Mouse (Mus musculus): ENCODE results near the gene Cd3eap. TPM values are rescaled to one million over a fixed set of nuclear protein-coding genes. Genes with fewer than 3 reads are reported as not detected.

Cd3eap gene
- polyA plus RNA-seq, 1 experiment from 2014 or later = 29.9 TPM

DNA sequence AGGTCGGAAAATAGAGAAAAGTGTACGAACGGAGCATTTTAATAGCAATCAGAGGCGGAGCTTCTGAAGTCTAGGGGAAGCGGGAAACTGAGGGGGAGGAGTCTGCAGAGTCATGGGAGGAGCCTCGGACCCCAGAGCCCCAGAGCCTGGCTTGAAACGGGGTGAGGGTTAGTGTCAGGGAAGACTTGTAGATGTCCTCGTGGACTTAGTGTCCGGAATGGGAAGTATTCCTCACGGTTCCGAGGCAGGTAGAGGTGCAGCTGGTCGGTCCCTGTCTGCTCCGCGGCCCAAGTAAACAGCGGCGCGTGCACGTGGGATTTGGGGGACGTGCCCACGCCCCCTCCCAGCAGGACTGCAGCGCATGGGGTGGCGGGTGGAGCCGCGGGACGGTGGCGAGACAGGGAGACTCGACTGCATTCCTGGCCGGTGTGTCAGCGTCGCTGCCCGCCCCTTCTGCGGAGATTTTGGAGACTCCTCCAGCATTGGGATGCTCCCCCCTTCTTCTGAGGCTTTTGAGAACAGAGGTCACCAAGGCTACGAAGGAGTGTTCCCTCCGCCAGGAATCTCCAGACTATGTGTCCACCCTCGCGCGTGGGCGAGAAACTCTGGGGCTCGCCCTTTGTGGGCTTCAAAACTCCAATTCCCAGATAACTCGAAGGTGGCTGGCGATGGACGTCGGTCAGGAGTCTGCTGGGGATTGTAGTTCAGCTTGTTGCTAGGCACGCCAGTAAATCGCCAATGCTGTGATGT lies 784 bp upstream of the Cd3eap start:
- Histone ChIP-seq H3K36me3 (peaks cover 27% of the 10 kb centered on the region), H3K27me3 (peaks cover 10% of the 10 kb centered on the region), H3K27ac (peak overlapping the region; percentile 52; the same call in 1 of the 2 replicates), H3K4me1 (peaks cover 35% of the 10 kb centered on the region), H3K4me3 (peak overlapping the region; percentile 71), H3K9me3 (no peaks in the 10 kb centered on the region), H3K4me2 (replicated peaks) (peak overlapping the region; percentile 97), H3K9ac (peak overlapping the region; percentile 74)
- peak; percentile 67 for ATAC-seq (ENCODE audit: low FRiP score, low read depth)
- under 1% methylated on average over 45 of the region's 45 CpGs for WGBS

DNA sequence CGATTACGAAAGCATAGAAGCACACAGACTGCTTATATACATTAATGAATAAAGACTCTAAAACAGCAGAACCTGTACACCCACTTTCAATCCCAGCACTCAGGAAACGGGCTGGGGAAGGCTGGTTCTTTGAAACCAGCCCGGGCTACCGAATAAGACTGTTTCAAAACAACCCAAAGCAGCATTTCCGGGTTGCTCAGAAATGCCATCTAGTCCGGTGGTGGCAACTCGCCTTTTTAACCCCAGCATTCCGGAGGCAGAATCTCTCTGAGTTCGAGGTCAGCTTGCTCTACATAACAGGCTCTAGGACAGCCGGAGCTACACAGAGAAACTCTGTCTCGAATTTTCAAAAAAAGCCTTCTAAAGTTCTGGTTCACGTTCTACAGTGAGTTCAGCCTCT lies 649 bp downstream of the Cd3eap start:
- no peak for ATAC-seq (ENCODE audit: low FRiP score, low read depth)
- peaks cover 40% of the 10 kb centered on the region for H3K36me3 ChIP-seq
- H3K9me3 ChIP-seq = no peaks in the 10 kb centered on the region
- no peak overlapping the region for H3K27ac ChIP-seq
- H3K4me1 ChIP-seq = peaks cover 35% of the 10 kb centered on the region
- WGBS = 20% methylated on average over 13 of the region's 13 CpGs
- peak overlapping the region; percentile 74 for H3K9ac ChIP-seq
- H3K4me3 ChIP-seq = peak overlapping the region; percentile 71
- peak overlapping the region; percentile 97 for H3K4me2 ChIP-seq (replicated peaks)
- H3K27me3 ChIP-seq = peaks cover 10% of the 10 kb centered on the region

DNA sequence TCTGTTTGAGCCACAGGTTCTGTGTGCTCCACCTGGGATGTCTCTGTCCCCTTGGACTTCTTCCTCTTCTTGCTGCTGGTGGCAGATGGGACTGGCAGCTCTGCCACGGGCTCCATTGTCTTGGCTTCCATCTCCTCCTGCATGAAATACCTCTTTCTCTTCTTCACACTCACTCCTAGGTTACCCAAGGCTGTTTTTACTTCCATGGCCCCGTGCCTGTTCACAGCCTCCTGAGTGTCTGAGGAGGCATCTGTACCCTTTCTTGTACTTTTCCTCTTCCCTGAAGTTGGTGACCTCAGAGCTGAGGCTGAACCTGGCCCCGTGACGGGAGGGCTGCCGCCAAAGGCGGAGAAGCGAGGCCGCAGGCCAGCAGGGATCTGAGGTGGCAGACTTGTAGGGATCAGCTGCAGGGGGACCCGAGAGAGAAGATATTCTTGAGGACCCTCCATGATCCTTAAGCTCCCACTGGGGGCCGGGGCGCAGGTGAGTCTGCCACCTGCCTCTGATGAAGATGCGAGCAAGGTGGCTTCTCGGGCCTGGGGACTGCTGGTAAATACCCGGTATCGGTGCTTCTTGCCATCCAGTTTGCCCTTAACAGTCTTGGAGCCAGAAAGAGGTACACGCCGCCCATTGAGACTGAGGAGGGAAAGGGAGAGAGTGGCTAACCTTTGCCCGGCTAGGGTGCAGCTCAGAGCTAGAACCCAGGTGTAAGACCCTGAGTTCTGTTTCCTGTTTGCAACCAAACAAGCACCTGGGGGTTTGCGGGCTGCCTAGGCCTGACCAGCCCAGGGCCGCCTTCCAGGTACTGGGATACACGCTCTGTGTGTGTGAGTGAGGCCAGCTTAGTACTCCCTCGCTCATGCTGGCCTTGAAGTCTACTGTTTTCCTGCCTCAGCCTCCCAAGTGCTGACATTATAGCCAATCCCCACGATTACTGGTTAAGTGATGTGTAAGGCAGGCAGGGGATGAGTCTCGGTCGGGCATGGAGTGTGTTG lies 1.6 kb downstream of the Cd3eap start:
- ATAC-seq (ENCODE audit: low FRiP score, low read depth) = no peak
- WGBS = 90% methylated on average over 25 of the region's 25 CpGs
- H3K9ac ChIP-seq = peak overlapping the region; percentile 74

DNA sequence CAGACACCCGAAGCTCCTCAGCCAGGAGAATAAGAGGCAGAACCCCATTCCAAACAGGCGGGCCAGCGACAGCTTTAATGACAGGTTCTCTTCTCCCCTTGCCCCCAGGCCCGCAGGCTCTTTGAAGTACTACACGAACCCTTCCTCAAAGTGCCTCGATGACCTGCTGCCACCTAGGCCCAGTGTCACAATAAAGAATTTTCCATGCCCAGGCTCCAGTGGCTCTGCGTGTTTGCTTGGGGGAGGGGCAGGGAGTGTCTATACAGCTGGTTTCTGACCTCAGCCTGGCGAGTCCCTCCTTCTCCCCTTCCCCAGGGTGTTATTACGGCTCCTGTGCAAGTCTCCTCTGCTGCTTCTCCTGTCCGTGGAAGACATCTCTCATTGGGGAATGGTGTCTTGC lies 3.0 kb downstream of the Cd3eap start:
- Histone ChIP-seq H3K4me3 (no peak overlapping the region), H3K27ac (no peak overlapping the region), H3K4me2 (replicated peaks) (no peak overlapping the region), H3K27me3 (no peaks in the 10 kb centered on the region), H3K9ac (no peak overlapping the region), H3K36me3 (peaks cover 64% of the 10 kb centered on the region), H3K9me3 (no peaks in the 10 kb centered on the region), H3K4me1 (peaks cover 21% of the 10 kb centered on the region)
- WGBS = 65% methylated on average over 10 of the region's 10 CpGs
- ATAC-seq (ENCODE audit: low FRiP score, low read depth) = no peak

More for the DNA sequence above, 1.6 kb downstream of the Cd3eap start:
- H3K27me3 ChIP-seq = peaks cover 8% of the 10 kb centered on the region
- H3K4me2 ChIP-seq (replicated peaks) = peak overlapping the region; percentile 97
- H3K4me3 ChIP-seq = peak overlapping the region; percentile 71
- no peak overlapping the region for H3K27ac ChIP-seq
- no peaks in the 10 kb centered on the region for H3K9me3 ChIP-seq
- H3K4me1 ChIP-seq = peaks cover 35% of the 10 kb centered on the region
- H3K36me3 ChIP-seq = peaks cover 50% of the 10 kb centered on the region

DNA sequence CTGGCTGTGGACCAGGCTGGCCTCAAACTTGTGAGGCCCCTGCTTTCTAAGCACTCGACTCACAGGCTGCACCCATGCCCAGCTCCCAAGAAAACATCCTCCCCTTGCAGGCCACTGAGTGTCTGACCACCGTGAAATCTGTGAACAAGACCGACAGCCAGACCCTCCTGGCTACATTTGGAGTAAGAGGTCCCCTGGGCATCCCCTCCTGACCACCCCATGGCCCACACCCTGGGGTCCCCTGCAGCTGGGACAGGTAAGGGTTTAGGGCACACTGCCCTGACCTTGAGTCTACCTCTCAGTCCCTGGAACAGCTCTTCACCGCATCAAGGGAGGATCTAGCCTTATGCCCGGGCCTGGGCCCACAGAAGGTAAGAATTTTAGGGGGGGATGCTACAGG lies 4.3 kb downstream of the Cd3eap start:
- no peak overlapping the region for H3K4me2 ChIP-seq (replicated peaks)
- no peak overlapping the region for H3K9ac ChIP-seq
- H3K36me3 ChIP-seq = peaks cover 74% of the 10 kb centered on the region
- no peak for ATAC-seq (ENCODE audit: low FRiP score, low read depth)
- no peaks in the 10 kb centered on the region for H3K27me3 ChIP-seq
- no peaks in the 10 kb centered on the region for H3K9me3 ChIP-seq
- 88% methylated on average over 5 of the region's 5 CpGs for WGBS
- no peak overlapping the region for H3K4me3 ChIP-seq
- H3K4me1 ChIP-seq = peaks cover 11% of the 10 kb centered on the region
- no peak overlapping the region for H3K27ac ChIP-seq

DNA sequence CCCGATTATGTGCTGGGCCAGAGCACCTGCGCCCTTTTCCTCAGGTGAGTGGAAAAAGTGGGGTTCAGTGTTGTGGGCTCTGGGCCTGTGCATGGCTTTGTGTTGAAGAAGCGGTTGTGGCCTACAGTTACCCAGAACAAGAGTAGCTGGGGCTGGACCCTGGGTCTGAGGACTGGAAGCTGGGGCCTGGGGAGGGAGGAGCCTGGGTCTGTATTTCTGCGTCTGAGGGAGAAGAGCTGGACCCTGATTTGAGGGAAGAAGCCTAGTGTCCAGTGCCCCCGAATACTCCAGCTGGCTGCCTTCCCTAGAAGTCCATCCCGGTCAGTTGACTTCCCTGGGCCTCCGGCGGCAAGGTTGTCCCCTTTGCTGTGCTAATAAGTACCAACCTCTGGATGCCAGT lies 9.1 kb downstream of the Cd3eap start:
- no peak overlapping the region for H3K4me3 ChIP-seq
- H3K27me3 ChIP-seq = no peaks in the 10 kb centered on the region
- no peaks in the 10 kb centered on the region for H3K9me3 ChIP-seq
- no peak overlapping the region for H3K9ac ChIP-seq
- H3K36me3 ChIP-seq = peaks cover 75% of the 10 kb centered on the region
- peaks cover 10% of the 10 kb centered on the region for H3K4me1 ChIP-seq
- no peak overlapping the region for H3K27ac ChIP-seq
- H3K4me2 ChIP-seq (replicated peaks) = no peak overlapping the region
- no peak for ATAC-seq (ENCODE audit: low FRiP score, low read depth)
- WGBS = 95% methylated on average over 8 of the region's 8 CpGs

DNA sequence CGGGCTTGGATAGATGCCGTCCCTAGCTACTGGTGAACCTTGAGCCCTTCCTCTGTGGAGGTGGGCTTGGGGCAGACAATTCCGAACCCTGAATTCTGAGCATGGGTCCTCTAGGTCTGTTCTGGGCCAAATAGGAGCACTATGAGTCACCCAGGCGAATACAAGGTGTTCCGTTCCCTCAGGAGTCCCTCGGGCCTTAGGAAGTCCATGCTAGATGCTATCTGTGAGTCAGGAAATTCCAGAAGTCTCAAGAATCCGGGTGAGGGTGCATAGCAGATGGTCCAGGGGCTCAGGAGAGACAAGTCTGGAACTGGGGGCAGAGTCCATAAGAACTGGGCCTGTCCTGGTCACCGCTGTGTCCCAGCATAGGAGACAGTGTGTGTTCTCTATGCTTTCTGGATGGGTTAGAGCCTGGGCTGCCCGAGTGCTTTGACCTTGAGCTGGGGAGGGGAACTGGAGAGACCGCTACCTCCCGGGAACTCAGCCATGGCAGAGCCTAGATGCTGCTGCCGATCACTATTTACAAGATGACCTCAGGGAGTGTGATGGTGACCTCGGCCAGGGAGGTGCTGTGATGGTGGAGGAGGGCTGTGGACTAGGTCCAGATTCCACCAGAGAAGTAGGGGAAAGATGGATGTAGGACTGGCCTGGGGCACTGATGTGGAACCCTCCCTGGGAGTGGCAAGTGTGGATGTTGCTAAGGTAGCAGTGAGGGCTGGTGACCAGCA lies 9.9 kb downstream of the Cd3eap start:
- H3K27ac ChIP-seq = no peak overlapping the region
- H3K9ac ChIP-seq = no peak overlapping the region
- peaks cover 66% of the 10 kb centered on the region for H3K36me3 ChIP-seq
- H3K9me3 ChIP-seq = no peaks in the 10 kb centered on the region
- H3K4me2 ChIP-seq (replicated peaks) = no peak overlapping the region
- H3K27me3 ChIP-seq = no peaks in the 10 kb centered on the region
- H3K4me1 ChIP-seq = peaks cover 13% of the 10 kb centered on the region
- WGBS = 88% methylated on average over 13 of the region's 13 CpGs
- ATAC-seq (ENCODE audit: low FRiP score, low read depth) = no peak
- no peak overlapping the region for H3K4me3 ChIP-seq

DNA sequence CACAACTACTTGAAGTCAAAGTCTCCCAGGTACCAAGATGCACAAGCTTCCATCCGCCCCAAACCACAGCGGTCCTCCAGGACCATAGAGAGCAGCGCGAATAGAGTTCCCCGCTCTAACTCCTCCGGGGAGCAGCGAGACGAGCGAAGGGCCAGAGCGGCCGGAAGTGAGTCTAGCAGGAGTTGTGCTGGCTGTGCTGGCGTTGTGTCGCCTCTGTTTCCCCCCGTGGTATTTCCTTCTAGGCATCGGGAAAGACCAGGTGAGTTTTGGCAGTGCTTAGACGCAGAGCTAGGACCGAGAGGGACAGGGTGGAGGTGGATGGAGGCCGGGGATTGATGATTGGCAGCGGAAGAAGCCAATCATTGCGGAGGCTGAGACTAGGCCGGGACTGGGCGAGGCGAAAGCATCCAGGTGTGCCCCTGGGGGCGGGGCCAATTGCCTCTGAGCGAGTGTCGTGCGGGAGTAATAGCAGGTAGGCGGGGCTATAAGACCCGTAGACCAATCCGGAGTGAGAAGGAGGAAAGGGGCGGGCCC lies 14.3 kb downstream of the Cd3eap start:
- peaks cover 20% of the 10 kb centered on the region for H3K27me3 ChIP-seq
- H3K4me2 ChIP-seq (replicated peaks) = peak overlapping the region; percentile 89
- peaks cover 26% of the 10 kb centered on the region for H3K36me3 ChIP-seq
- ATAC-seq (ENCODE audit: low FRiP score, low read depth) = peak; percentile 95
- H3K9ac ChIP-seq = peak overlapping the region; percentile 77
- H3K4me3 ChIP-seq = peak overlapping the region; percentile 64
- H3K27ac ChIP-seq = peak overlapping the region; percentile 89
- peaks cover 39% of the 10 kb centered on the region for H3K4me1 ChIP-seq
- WGBS = under 1% methylated on average over 31 of the region's 31 CpGs
- H3K9me3 ChIP-seq = no peaks in the 10 kb centered on the region

DNA sequence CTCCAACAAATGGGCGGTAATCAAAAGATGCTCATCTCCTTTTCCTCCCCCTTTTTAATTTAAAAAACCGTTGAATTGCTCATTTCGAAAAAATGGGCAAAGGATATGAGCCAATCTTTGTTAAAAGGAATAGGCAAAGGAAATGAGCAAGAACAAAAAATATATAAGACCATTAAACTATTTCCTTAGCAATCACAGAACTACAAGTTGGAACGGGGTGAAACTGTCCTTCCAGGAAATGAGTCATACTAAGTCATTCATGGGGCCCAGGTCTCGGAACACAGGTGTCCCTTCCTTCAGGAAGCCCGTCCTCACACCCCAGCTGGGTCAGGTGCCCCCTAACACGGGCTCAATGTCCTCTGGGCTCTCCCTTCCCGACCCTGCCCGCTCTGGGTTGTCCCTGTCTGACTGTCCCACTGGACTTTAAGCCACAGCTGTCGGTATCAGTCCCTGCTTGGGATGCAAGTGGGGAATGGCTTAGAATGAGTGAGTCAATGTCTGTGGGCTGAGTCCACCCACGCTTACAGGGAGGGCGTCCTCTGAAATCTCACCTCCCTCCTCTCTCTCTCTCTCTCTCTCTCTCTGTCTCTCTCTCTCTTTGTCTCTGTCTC lies 14.9 kb downstream of the Cd3eap start, which contains the start of gene Ercc1:
Ercc1 (plus strand) TSS at position 542 of the 611 bp plus-strand sequence.
- H3K27me3 ChIP-seq = peaks cover 20% of the 10 kb centered on the region
- no peaks in the 10 kb centered on the region for H3K9me3 ChIP-seq
- H3K27ac ChIP-seq = peak within 1 kb of the TSS; percentile 89
- H3K4me3 ChIP-seq = peak within 1 kb of the TSS; percentile 64
- 23% methylated on average over 12 of the region's 12 CpGs for WGBS
- peak within 1 kb of the TSS; percentile 93 for H3K4me2 ChIP-seq (replicated peaks)
- peaks cover 39% of the 10 kb centered on the region for H3K4me1 ChIP-seq
- peaks cover 19% of the 10 kb centered on the region for H3K36me3 ChIP-seq
- ATAC-seq (ENCODE audit: low FRiP score, low read depth) = no peak
- H3K9ac ChIP-seq = peak within 1 kb of the TSS; percentile 77

DNA sequence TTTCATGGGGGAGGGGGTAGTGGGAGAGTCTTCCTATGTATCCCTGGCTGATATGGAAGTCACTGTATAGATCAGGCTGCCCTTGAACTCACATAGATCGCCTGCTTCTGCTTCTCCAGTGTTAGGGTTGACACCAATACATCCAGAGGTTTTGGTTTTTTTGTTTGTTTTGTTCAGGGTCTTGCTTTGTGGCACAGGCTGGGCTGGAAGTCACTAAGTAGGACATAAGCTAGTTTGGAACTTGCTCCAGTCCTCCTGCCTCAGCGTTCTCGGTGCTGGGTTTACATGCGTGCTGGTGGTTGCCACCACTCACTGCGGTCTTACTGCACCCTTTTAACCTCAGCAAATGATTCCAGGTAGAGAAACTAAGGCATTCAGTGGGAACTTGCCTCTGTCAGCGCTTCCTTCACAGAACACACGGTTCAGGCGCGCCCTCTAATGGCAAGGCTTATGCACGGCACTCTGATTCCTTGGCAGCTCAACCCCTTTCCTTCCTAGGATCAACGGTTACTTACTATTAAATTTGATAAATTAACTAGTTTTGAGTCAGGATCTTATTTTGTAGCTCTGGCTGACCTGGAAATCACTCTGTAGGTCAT lies 16.0 kb downstream of the Cd3eap start:
- 3% methylated on average over 11 of the region's 11 CpGs for WGBS
- 0 out of 2 replicates have a peak overlapping the region, but pooled peaks have one; percentile 53 for H3K4me3 ChIP-seq

More for the DNA sequence above, 16.0 kb downstream of the Cd3eap start:
- peak overlapping the region; percentile 93 for H3K4me2 ChIP-seq (replicated peaks)
- H3K9me3 ChIP-seq = no peaks in the 10 kb centered on the region
- H3K4me1 ChIP-seq = peaks cover 42% of the 10 kb centered on the region
- ATAC-seq (ENCODE audit: low FRiP score, low read depth) = no peak
- peaks cover 9% of the 10 kb centered on the region for H3K36me3 ChIP-seq
- peaks cover 20% of the 10 kb centered on the region for H3K27me3 ChIP-seq
- H3K9ac ChIP-seq = no peak overlapping the region
- no peak overlapping the region for H3K27ac ChIP-seq

Data from limb, embryonic 13.5 days (tissue).